Mouse (Mus musculus): ENCODE results near the gene Ifnar1. TPM values are rescaled to one million over a fixed set of nuclear protein-coding genes. Genes with fewer than 3 reads are reported as not detected.
"Not testable (repeated sequence)": the region's sequence is repeated elsewhere in the genome, so short reads cannot be mapped to it uniquely, and the experiment has no call there.

Gene Ifnar1
- 10 to 100 TPM; 87.0 to 90.6 TPM for polyA plus RNA-seq (2017; shearing (Covaris generic))

- ATAC-seq = peak; percentile 95
Observed at GRCm38 (mm10) chr16:91484808-91485700, at the start of gene Ifnar1. Gene Ifnar1 (plus strand): TSS chr16:91485238.

GRCm38 (mm10) chr16:91438081-91438480, 47.0 kb upstream of the Ifnar1 start:
- no peak for ATAC-seq

GRCm38 (mm10) chr16:91438599-91438998, 46.4 kb upstream of the Ifnar1 start:
- not testable (repeated sequence) for ATAC-seq

GRCm38 (mm10) chr16:91441366-91441765, 43.7 kb upstream of the Ifnar1 start:
- no peak for ATAC-seq

- ATAC-seq = no peak
Observed at GRCm38 (mm10) chr16:91441811-91442240, 43.2 kb upstream of the Ifnar1 start.

GRCm38 (mm10) chr16:91442446-91442845, 42.6 kb upstream of the Ifnar1 start:
- peak; percentile 59 for ATAC-seq

- ATAC-seq = no peak
Observed at GRCm38 (mm10) chr16:91443211-91443611, 41.8 kb upstream of the Ifnar1 start.

GRCm38 (mm10) chr16:91444847-91445246, 40.2 kb upstream of the Ifnar1 start:
- no peak for ATAC-seq

- ATAC-seq = peak; percentile 75
Observed at GRCm38 (mm10) chr16:91445566-91445965, 39.5 kb upstream of the Ifnar1 start.

- ATAC-seq = peak; percentile 24
Observed at GRCm38 (mm10) chr16:91446778-91447511, 38.1 kb upstream of the Ifnar1 start.

- no peak for ATAC-seq
Observed at GRCm38 (mm10) chr16:91447512-91447900, 37.5 kb upstream of the Ifnar1 start.

- ATAC-seq = peak; percentile 9
Observed at GRCm38 (mm10) chr16:91448088-91448487, 37.0 kb upstream of the Ifnar1 start.

- ATAC-seq = no peak
Observed at GRCm38 (mm10) chr16:91448895-91449294, 36.1 kb upstream of the Ifnar1 start.

GRCm38 (mm10) chr16:91450137-91451064, 34.6 kb upstream of the Ifnar1 start:
- ATAC-seq = no peak

GRCm38 (mm10) chr16:91451949-91452348, 33.1 kb upstream of the Ifnar1 start:
- peak; percentile 30 for ATAC-seq

- peak; percentile 50 for ATAC-seq
Observed at GRCm38 (mm10) chr16:91452363-91452896, 32.6 kb upstream of the Ifnar1 start.

GRCm38 (mm10) chr16:91455868-91456267, 29.2 kb upstream of the Ifnar1 start:
- ATAC-seq = no peak

- peak; percentile 62 for ATAC-seq
Observed at GRCm38 (mm10) chr16:91458301-91458746, 26.7 kb upstream of the Ifnar1 start.

- ATAC-seq = no peak
Observed at GRCm38 (mm10) chr16:91458976-91459375, 26.1 kb upstream of the Ifnar1 start.

GRCm38 (mm10) chr16:91459396-91459795, 25.6 kb upstream of the Ifnar1 start:
- no peak for ATAC-seq

- no peak for ATAC-seq
Observed at GRCm38 (mm10) chr16:91459841-91460370, 25.1 kb upstream of the Ifnar1 start.

Measured in activated CD4-positive, CD25-positive, alpha-beta regulatory T cell, adult 4 months (primary cell).